Mouse (Mus musculus) kidney, postnatal 0 days (tissue): ENCODE data around the gene Stard13. TPM values are rescaled to one million over a fixed set of nuclear protein-coding genes. Genes with fewer than 3 reads are reported as not detected.
A peak's percentile ranks its signal among the peaks of the same experiment; 100 is the strongest.

Experiments used
- ATAC-seq: fragments of 200-750 bp; cut with Nextera tagmentation; replicated peaks from 2 replicates; pipeline ENCODE4 v1.8.0; 2017; ENCODE audit warnings: low read depth, moderate number of reproducible peaks, moderate TSS enrichment, moderate library complexity; ENCODE audit not compliant: low FRiP score
- DNase-seq: peaks from one replicate; pipeline ENCODE4 v3.0.0-alpha.2; 2016; ENCODE audit warnings: low spot score
- H3K27ac ChIP-seq: fragments of 300-500 bp; sonication (generic); 2 replicates; pipeline ENCODE4 v1.5.1; 2014; ENCODE audit warnings: mild to moderate bottlenecking
- H3K27me3 ChIP-seq: fragments of 300-500 bp; sonication (generic); 2 replicates; pipeline ENCODE4 v1.6.1; 2014; ENCODE audit warnings: low read length, mixed read lengths; ENCODE audit not compliant: insufficient read depth
- H3K36me3 ChIP-seq: fragments of 300-500 bp; sonication (generic); 2 replicates; pipeline ENCODE4 v1.6.1; 2014; ENCODE audit warnings: low read length, mixed read lengths; ENCODE audit not compliant: insufficient read depth
- H3K4me1 ChIP-seq: fragments of 300-500 bp; sonication (generic); replicated peaks from 2 replicates; pipeline ENCODE4 v1.6.1; 2014; ENCODE audit warnings: antibody characterized with exemption, low read length, mixed read lengths; ENCODE audit not compliant: insufficient read depth
- H3K4me2 ChIP-seq: fragments of 300-500 bp; sonication (generic); 2 replicates; pipeline ENCODE4 v1.6.1; 2014; ENCODE audit warnings: mild to moderate bottlenecking, low read length, moderate library complexity, mixed read lengths
- H3K4me3 ChIP-seq: fragments of 300-500 bp; sonication (generic); replicated peaks from 2 replicates; pipeline ENCODE4 v1.5.1; 2014; ENCODE audit warnings: low read depth, low read length
- H3K9ac ChIP-seq: fragments of 300-500 bp; sonication (generic); 2 replicates; pipeline ENCODE4 v1.6.1; 2014; ENCODE audit warnings: low read depth, low read length
- H3K9me3 ChIP-seq: fragments of 300-500 bp; sonication (generic); replicated peaks from 2 replicates; pipeline ENCODE4 v1.6.1; 2016; ENCODE audit warnings: low read length, inconsistent platforms, mixed read lengths
- CTCF ChIP-seq: IDR thresholded peaks from 2 replicates; pipeline ENCODE4 v1.5.1; 2016; ENCODE audit warnings: antibody characterized with exemption, low read depth, mild to moderate bottlenecking, moderate library complexity
- WGBS: fragments of 180-500 bp; shearing (Covaris S2); extraction: QIAGEN DNeasy Blood & Tissue Kit; methylation state at CpG from one replicate; pipeline ENCODE4 v1.1.7; 2014; 5-methylcytosine and 5-hydroxymethylcytosine counted together
- polyA plus RNA-seq: library from polyadenylated mRNA; unstranded; fragments of >200 nt; fragmentation: Nextera tagmentation; extraction: Ambion mirVana; gene quantifications from 2 replicates; pipeline ENCODE4 v1.2.1, GENCODE M21; 2015

The Stard13 gene
- polyA plus RNA-seq, 1 experiment from 2014 or later, result 7.8 TPM

DNA sequence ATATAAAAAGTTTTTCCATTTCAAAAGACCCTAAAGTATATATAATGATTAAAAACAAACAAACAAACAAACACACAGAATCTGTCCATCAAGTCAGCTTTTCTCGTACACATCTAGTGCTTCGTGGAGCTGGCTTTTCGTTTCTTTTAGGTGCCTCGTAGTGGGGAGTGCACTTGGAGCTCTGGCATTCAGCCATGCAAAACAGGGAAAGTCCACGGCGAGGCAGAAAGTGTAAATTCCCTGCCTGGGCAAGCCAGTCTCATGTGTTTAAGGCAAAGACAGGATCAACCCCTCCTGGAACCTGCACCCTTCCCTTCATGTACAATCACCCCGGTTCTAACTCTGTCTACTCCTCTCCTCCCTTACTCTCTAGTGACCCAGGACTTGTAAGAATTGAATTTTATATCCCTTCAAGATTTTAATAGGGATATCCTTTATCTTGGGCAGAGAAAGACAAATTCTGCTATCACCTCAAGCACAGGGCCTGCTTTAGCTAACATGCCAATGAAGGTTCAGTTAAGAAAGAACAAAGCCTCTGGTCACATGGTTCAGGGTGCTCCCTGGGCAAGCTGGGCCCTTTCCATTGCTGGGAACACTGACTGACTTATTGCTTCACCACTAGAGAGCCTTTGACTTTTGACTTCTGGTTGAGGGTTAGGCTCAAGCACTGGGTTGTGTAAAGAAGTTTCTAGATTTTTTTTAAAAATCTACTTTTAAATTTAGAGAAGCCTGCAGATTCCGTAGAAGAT is 98.4 kb downstream of the Stard13 start:
- ATAC-seq, result no peak
- DNase-seq, result peak; percentile 52
- Histone ChIP-seq H3K4me3 (no peak overlapping the region), H3K4me1 (peaks cover 5% of the 10 kb centered on the region), H3K27ac (peak overlapping the region; percentile 26; the same call in 1 of the 2 replicates), H3K27me3 (no peaks in the 10 kb centered on the region), H3K9ac (no peak overlapping the region), H3K36me3 (no peaks in the 10 kb centered on the region), H3K9me3 (no peaks in the 10 kb centered on the region), H3K4me2 (no peak overlapping the region)
- TF ChIP-seq CTCF, result no peak
- WGBS, result 39% methylated on average over 8 of the region's 8 CpGs

DNA sequence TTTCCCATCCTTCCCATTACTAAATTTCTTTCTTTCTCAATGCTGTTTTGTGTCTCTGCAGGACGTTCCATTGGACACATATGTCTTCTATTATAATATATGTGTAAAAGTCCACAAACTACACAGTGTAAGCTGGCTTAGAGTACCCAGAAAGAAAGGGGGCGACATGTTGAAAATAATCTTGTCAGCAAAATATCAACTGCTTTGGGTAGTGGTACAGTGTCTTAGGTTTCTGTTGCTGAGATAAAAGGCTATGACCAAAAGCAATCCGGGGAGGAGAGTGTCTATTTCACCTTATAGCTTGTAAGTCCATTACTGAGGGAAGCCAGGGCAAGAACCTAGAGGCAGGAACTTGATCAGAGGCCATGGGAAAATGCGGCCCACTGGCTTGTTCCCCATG is 99.4 kb downstream of the Stard13 start:
- H3K36me3 ChIP-seq, result no peaks in the 10 kb centered on the region
- DNase-seq (no peak), ATAC-seq (no peak)
- TF ChIP-seq CTCF, result no peak
- no peaks in the 10 kb centered on the region for H3K9me3 ChIP-seq
- no peaks in the 10 kb centered on the region for H3K27me3 ChIP-seq
- no peak overlapping the region for H3K9ac ChIP-seq
- no peak overlapping the region for H3K27ac ChIP-seq
- H3K4me3 ChIP-seq, result no peak overlapping the region
- no peak overlapping the region for H3K4me2 ChIP-seq
- WGBS, result 87% methylated on average over 4 of the region's 4 CpGs
- peaks cover 5% of the 10 kb centered on the region for H3K4me1 ChIP-seq

DNA sequence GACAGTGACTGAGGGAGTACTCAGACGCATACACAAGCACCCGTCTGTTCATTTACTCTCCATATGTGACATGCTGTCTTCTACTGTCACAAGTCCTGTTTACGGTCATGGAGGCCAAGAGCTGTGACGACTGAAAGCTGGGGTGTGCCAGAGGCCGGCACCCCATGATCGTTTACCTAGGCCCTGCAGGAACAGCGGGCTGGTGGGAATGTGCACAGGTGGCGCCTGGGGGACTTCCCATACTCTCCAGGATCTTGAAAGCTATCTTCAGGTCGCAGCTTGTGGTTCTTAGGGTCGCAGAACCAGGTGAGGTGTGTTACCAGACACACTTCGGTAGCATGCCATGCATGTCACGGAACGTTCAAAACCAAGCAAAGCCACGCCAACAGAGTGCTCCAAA is 99.9 kb downstream of the Stard13 start:
- TF ChIP-seq CTCF, result no peak
- no peak overlapping the region for H3K9ac ChIP-seq
- no peaks in the 10 kb centered on the region for H3K9me3 ChIP-seq
- H3K4me1 ChIP-seq, result peaks cover 5% of the 10 kb centered on the region
- H3K4me3 ChIP-seq, result no peak overlapping the region
- H3K27ac ChIP-seq, result no peak overlapping the region
- H3K36me3 ChIP-seq, result no peaks in the 10 kb centered on the region
- no peak for DNase-seq
- WGBS, result 90% methylated on average over 14 of the region's 14 CpGs
- H3K27me3 ChIP-seq, result no peaks in the 10 kb centered on the region
- H3K4me2 ChIP-seq, result no peak overlapping the region
- no peak for ATAC-seq

DNA sequence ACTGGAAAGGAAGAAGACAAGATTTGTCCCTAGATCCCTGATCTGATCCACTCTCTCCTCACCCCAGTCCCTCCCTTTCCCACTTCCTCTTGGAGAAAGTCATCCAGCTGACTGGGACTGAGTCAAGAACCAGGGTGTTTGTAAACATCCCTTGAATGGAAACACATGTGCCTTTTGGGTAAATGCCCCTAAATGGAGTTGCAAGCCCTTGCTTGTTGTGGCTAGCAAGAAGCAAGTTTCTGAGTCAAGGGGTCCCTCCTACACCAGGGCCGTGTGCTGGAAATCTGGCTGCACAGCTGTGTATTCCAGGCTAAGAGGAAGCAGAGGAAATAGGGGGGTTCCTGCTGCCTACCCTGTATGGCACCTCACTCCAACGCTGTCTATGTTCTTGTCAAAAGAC is 103.9 kb downstream of the Stard13 start:
- Histone ChIP-seq H3K9ac (no peak overlapping the region), H3K4me1 (no peaks in the 10 kb centered on the region; the same call in 1 of the 2 replicates), H3K36me3 (no peaks in the 10 kb centered on the region), H3K4me3 (no peak overlapping the region), H3K27me3 (no peaks in the 10 kb centered on the region), H3K27ac (no peak overlapping the region), H3K9me3 (no peaks in the 10 kb centered on the region), H3K4me2 (no peak overlapping the region)
- ATAC-seq (no peak), DNase-seq (no peak)
- no peak for TF ChIP-seq CTCF
- 69% methylated on average over 2 of the region's 2 CpGs for WGBS

DNA sequence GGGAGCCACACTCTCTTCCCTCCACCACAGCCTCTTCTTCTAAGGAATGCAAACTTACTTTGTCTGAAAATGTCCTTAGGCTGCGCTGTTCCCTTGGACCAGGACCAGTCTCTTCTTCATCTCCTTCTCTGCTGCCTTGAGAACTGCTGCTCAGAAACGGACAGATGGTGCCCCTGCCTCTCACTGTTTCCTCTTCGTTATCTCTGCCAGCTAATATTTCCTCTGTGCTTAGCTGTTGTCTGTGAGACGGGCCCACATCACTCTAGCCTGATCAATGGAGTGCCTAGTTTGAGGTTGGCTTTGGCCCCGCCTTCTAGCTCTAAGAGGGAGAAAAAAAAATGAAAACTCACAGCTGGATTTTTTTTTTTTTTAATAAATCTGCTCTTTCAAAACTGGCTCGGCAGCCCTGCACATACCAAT is 106.3 kb downstream of the Stard13 start:
- 38% methylated on average over 6 of the region's 6 CpGs for WGBS
- no peaks in the 10 kb centered on the region; the same call in 1 of the 2 replicates for H3K4me1 ChIP-seq
- no peak for ATAC-seq
- H3K9me3 ChIP-seq, result no peaks in the 10 kb centered on the region
- H3K27ac ChIP-seq, result no peak overlapping the region
- H3K36me3 ChIP-seq, result no peaks in the 10 kb centered on the region
- no peak for DNase-seq
- no peak for TF ChIP-seq CTCF
- peak overlapping the region; percentile 26; the same call in 1 of the 2 replicates for H3K4me3 ChIP-seq
- H3K4me2 ChIP-seq, result peak overlapping the region; percentile 38
- no peak overlapping the region for H3K9ac ChIP-seq
- no peaks in the 10 kb centered on the region for H3K27me3 ChIP-seq

DNA sequence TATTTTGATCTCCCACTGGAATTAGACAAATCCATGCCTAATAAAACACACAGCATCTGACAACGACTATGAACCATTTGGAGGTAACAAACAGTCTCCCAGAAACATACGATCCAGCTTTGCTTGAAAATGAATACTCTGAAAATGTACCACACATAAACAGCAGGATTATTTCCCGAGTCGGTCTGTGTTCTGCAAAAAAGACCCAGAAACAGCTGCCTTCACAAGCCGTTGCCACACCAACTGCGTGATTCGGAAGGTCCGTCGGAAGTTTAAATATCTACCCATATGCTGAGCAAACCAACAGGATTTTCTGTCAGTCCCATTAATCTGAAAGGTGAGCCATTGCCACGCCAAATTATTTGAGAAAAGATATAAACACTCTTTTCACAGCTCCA is 107.0 kb downstream of the Stard13 start:
- Histone ChIP-seq H3K27me3 (no peaks in the 10 kb centered on the region), H3K9me3 (no peaks in the 10 kb centered on the region), H3K4me3 (peak overlapping the region; percentile 26; the same call in 1 of the 2 replicates), H3K9ac (peak overlapping the region; percentile 15; the same call in 1 of the 2 replicates), H3K36me3 (no peaks in the 10 kb centered on the region), H3K27ac (no peak overlapping the region), H3K4me2 (peak overlapping the region; percentile 38), H3K4me1 (no peaks in the 10 kb centered on the region; the same call in 1 of the 2 replicates)
- no peak for DNase-seq
- 28% methylated on average over 10 of the region's 10 CpGs for WGBS
- no peak for TF ChIP-seq CTCF
- no peak for ATAC-seq
